Mouse (Mus musculus) heart, embryonic 11.5 days (tissue): ENCODE measurements around the gene Ankrd40. TPM values are rescaled to one million over a fixed set of nuclear protein-coding genes. Genes with fewer than 3 reads are reported as not detected.

Experiments used
- ATAC-seq: fragments of 200-750 bp; cut with Nextera tagmentation; replicated peaks from 2 replicates; pipeline ENCODE4 v1.8.0; 2017; ENCODE audit warnings: moderate library complexity; ENCODE audit not compliant: insufficient number of reproducible peaks, low FRiP score, low TSS enrichment
- H3K27ac ChIP-seq: fragments of 300-500 bp; sonication (generic); 2 replicates; pipeline ENCODE4 v1.5.1; 2014; ENCODE audit warnings: mild to moderate bottlenecking, low read depth, low read length
- H3K27me3 ChIP-seq: fragments of 300-500 bp; sonication (generic); 2 replicates; pipeline ENCODE4 v1.6.1; 2014; ENCODE audit warnings: mild to moderate bottlenecking, low read length, mixed read lengths; ENCODE audit not compliant: control insufficient read depth, insufficient read depth
- H3K36me3 ChIP-seq: fragments of 300-500 bp; sonication (generic); 2 replicates; pipeline ENCODE4 v1.6.1; 2014; ENCODE audit warnings: mild to moderate bottlenecking, low read length, moderate library complexity, mixed read lengths; ENCODE audit not compliant: control insufficient read depth, insufficient read depth
- H3K4me1 ChIP-seq: fragments of 300-500 bp; sonication (generic); 2 replicates; pipeline ENCODE4 v1.6.1; 2014; ENCODE audit warnings: low read length; ENCODE audit not compliant: control insufficient read depth, insufficient read depth
- H3K4me2 ChIP-seq: fragments of 300-500 bp; sonication (generic); 2 replicates; pipeline ENCODE4 v1.6.1; 2014; ENCODE audit warnings: mild to moderate bottlenecking, moderate library complexity
- H3K4me3 ChIP-seq: fragments of 300-500 bp; sonication (generic); 2 replicates; pipeline ENCODE4 v1.5.1; 2014; ENCODE audit warnings: low read depth, low read length
- H3K9ac ChIP-seq: fragments of 300-500 bp; sonication (generic); 2 replicates; pipeline ENCODE4 v1.6.1; 2014; ENCODE audit warnings: mild to moderate bottlenecking, low read depth, low read length, moderate library complexity
- H3K9me3 ChIP-seq: fragments of 300-500 bp; sonication (generic); replicated peaks from 2 replicates; pipeline ENCODE4 v1.6.1; 2016; ENCODE audit warnings: low read length; ENCODE audit not compliant: control insufficient read depth
- WGBS: fragments of 180-500 bp; shearing (Covaris S2); extraction: QIAGEN DNeasy Blood & Tissue Kit; methylation state at CpG from one replicate; pipeline ENCODE4 v1.1.7; 2014; ENCODE audit not compliant: insufficient replicate concordance; 5-methylcytosine and 5-hydroxymethylcytosine counted together
- polyA plus RNA-seq: library from polyadenylated mRNA; unstranded; fragments of >200 nt; fragmentation: Nextera tagmentation; extraction: Ambion mirVana; gene quantifications from 2 replicates; pipeline ENCODE4 v1.2.1, GENCODE M21; 2014

Ankrd40 gene
- polyA plus RNA-seq, 1 experiment from 2014 or later, result 34.9 TPM

GRCm38 (mm10) chr11:94370809-94371208, 43.0 kb downstream of the Ankrd40 start:
- Histone ChIP-seq H3K4me2 (no peak overlapping the region), H3K27me3 (peaks cover 15% of the 10 kb centered on the region), H3K27ac (no peak overlapping the region), H3K36me3 (no peaks in the 10 kb centered on the region), H3K9ac (no peak overlapping the region), H3K4me3 (no peak overlapping the region), H3K9me3 (no peaks in the 10 kb centered on the region), H3K4me1 (0 out of 2 replicates have a peak, but pooled peaks cover 7% of the 10 kb centered on the region)
- no peak for ATAC-seq
- 10% methylated on average over 5 of the region's 5 CpGs for WGBS

GRCm38 (mm10) chr11:94374276-94374948, 46.6 kb downstream of the Ankrd40 start:
- H3K9me3 ChIP-seq, result no peaks in the 10 kb centered on the region
- ATAC-seq, result no peak
- no peak overlapping the region for H3K4me3 ChIP-seq
- H3K27ac ChIP-seq, result no peak overlapping the region
- H3K4me2 ChIP-seq, result no peak overlapping the region
- H3K9ac ChIP-seq, result no peak overlapping the region
- peaks cover 13% of the 10 kb centered on the region for H3K27me3 ChIP-seq
- H3K4me1 ChIP-seq, result 0 out of 2 replicates have a peak, but pooled peaks cover 7% of the 10 kb centered on the region
- H3K36me3 ChIP-seq, result no peaks in the 10 kb centered on the region
- WGBS, result 83% methylated on average over 13 of the region's 13 CpGs

GRCm38 (mm10) chr11:94379061-94379460, 51.3 kb downstream of the Ankrd40 start:
- Histone ChIP-seq H3K4me3 (no peak overlapping the region), H3K4me1 (no peaks in the 10 kb centered on the region), H3K27ac (no peak overlapping the region), H3K9me3 (no peaks in the 10 kb centered on the region), H3K9ac (no peak overlapping the region), H3K27me3 (no peaks in the 10 kb centered on the region), H3K4me2 (no peak overlapping the region), H3K36me3 (no peaks in the 10 kb centered on the region)
- ATAC-seq, result no peak
- 42% methylated on average over 2 of the region's 2 CpGs for WGBS

- Histone ChIP-seq H3K36me3 (no peaks in the 10 kb centered on the region), H3K9ac (no peak overlapping the region), H3K4me2 (no peak overlapping the region), H3K4me1 (no peaks in the 10 kb centered on the region), H3K9me3 (no peaks in the 10 kb centered on the region), H3K27ac (no peak overlapping the region), H3K4me3 (no peak overlapping the region), H3K27me3 (no peaks in the 10 kb centered on the region)
- no peak for ATAC-seq
- WGBS, result 62% methylated on average over 8 of the region's 8 CpGs
These were observed 51.9 kb downstream of the Ankrd40 start for GRCm38 (mm10) chr11:94379736-94380135.

- H3K4me1 ChIP-seq, result peaks cover 10% of the 10 kb centered on the region
- no peak overlapping the region for H3K9ac ChIP-seq
- 15% methylated on average over 12 of the region's 12 CpGs for WGBS
- ATAC-seq, result no peak; the same call in 1 of the 2 replicates
- no peak overlapping the region for H3K4me3 ChIP-seq
- peak overlapping the region; percentile 33 for H3K4me2 ChIP-seq
- H3K36me3 ChIP-seq, result no peaks in the 10 kb centered on the region
- no peaks in the 10 kb centered on the region for H3K9me3 ChIP-seq
- H3K27me3 ChIP-seq, result peaks cover under 1% of the 10 kb centered on the region
- no peak overlapping the region for H3K27ac ChIP-seq
These were observed 58.4 kb downstream of the Ankrd40 start for GRCm38 (mm10) chr11:94385977-94386771.

- Histone ChIP-seq H3K27me3 (peaks cover 14% of the 10 kb centered on the region), H3K4me2 (no peak overlapping the region), H3K9me3 (no peaks in the 10 kb centered on the region), H3K4me1 (peaks cover 14% of the 10 kb centered on the region), H3K4me3 (no peak overlapping the region), H3K27ac (no peak overlapping the region), H3K9ac (no peak overlapping the region), H3K36me3 (no peaks in the 10 kb centered on the region)
- no peak for ATAC-seq
- 62% methylated on average over 4 of the region's 4 CpGs for WGBS
These were observed 60.0 kb downstream of the Ankrd40 start for GRCm38 (mm10) chr11:94387756-94388155.

- H3K4me2 ChIP-seq, result no peak overlapping the region
- no peak overlapping the region for H3K27ac ChIP-seq
- WGBS, result 71% methylated on average over 4 of the region's 4 CpGs
- H3K4me3 ChIP-seq, result no peak overlapping the region
- peaks cover 15% of the 10 kb centered on the region for H3K27me3 ChIP-seq
- ATAC-seq, result no peak
- H3K36me3 ChIP-seq, result no peaks in the 10 kb centered on the region
- peaks cover 17% of the 10 kb centered on the region for H3K4me1 ChIP-seq
- no peak overlapping the region for H3K9ac ChIP-seq
- H3K9me3 ChIP-seq, result no peaks in the 10 kb centered on the region
These were observed 61.2 kb downstream of the Ankrd40 start for GRCm38 (mm10) chr11:94389021-94389420.

- H3K36me3 ChIP-seq, result no peaks in the 10 kb centered on the region
- ATAC-seq, result no peak
- WGBS, result 62% methylated on average over 6 of the region's 6 CpGs
- H3K9me3 ChIP-seq, result no peaks in the 10 kb centered on the region
- no peak overlapping the region for H3K9ac ChIP-seq
- H3K4me2 ChIP-seq, result no peak overlapping the region
- no peak overlapping the region for H3K27ac ChIP-seq
- no peak overlapping the region for H3K4me3 ChIP-seq
- peaks cover 17% of the 10 kb centered on the region for H3K4me1 ChIP-seq
- peaks cover 15% of the 10 kb centered on the region for H3K27me3 ChIP-seq
These were observed 62.1 kb downstream of the Ankrd40 start for GRCm38 (mm10) chr11:94389724-94390396.
